Mouse (Mus musculus) activated CD4-positive, CD25-positive, alpha-beta regulatory T cell, adult 4 months (primary cell): ENCODE results near the gene Slc36a3. TPM values are rescaled to one million over a fixed set of nuclear protein-coding genes. Genes with fewer than 3 reads are reported as not detected.
A peak's percentile ranks its signal among the peaks of the same experiment; 100 is the strongest.
"Not testable (repeated sequence)": the region's sequence is repeated elsewhere in the genome, so short reads cannot be mapped to it uniquely, and the experiment has no call there.

Experiments used
- ATAC-seq: one replicate; pipeline ENCODE4 v1.8.0; 2017
- polyA plus RNA-seq, 2 experiments: library from polyadenylated mRNA; unstranded; fragments of 100-300 nt; shearing (Covaris generic); gene quantifications; one replicate each; pipeline ENCODE4 v1.2.1; 2017

The Slc36a3 gene
- polyA plus RNA-seq, 2 experiments from 2014 or later = 0.36 to 1.2 TPM

- no peak for ATAC-seq
These were observed 7.5 kb downstream of the Slc36a3 start for GRCm38 (mm10) chr11:55144011-55144410.

- no peak for ATAC-seq
These were observed 10.0 kb downstream of the Slc36a3 start for GRCm38 (mm10) chr11:55141502-55141901.

GRCm38 (mm10) chr11:55137646-55138045 lies 13.9 kb downstream of the Slc36a3 start:
- no peak for ATAC-seq

GRCm38 (mm10) chr11:55136770-55137547 lies 14.5 kb downstream of the Slc36a3 start:
- ATAC-seq = peak; percentile 87

- ATAC-seq = no peak
These were observed 16.6 kb downstream of the Slc36a3 start for GRCm38 (mm10) chr11:55134871-55135270.

GRCm38 (mm10) chr11:55134407-55134806 lies 17.1 kb downstream of the Slc36a3 start:
- ATAC-seq = no peak

GRCm38 (mm10) chr11:55133204-55133603 lies 18.3 kb downstream of the Slc36a3 start:
- no peak for ATAC-seq

- ATAC-seq = peak; percentile 44
These were observed 19.6 kb downstream of the Slc36a3 start for GRCm38 (mm10) chr11:55131946-55132345.

GRCm38 (mm10) chr11:55131077-55131742 lies 20.3 kb downstream of the Slc36a3 start:
- ATAC-seq = peak; percentile 75

- ATAC-seq = no peak
These were observed 23.1 kb downstream of the Slc36a3 start for GRCm38 (mm10) chr11:55128411-55128810.

- no peak for ATAC-seq
These were observed 23.6 kb downstream of the Slc36a3 start for GRCm38 (mm10) chr11:55127937-55128336.

- no peak for ATAC-seq
These were observed 24.8 kb downstream of the Slc36a3 start for GRCm38 (mm10) chr11:55126663-55127062.

- no peak for ATAC-seq
These were observed 30.1 kb downstream of the Slc36a3 start for GRCm38 (mm10) chr11:55121430-55121829.

- peak; percentile 80 for ATAC-seq
These were observed 30.7 kb downstream of the Slc36a3 start for GRCm38 (mm10) chr11:55120821-55121271.

- ATAC-seq = no peak
These were observed 31.2 kb downstream of the Slc36a3 start for GRCm38 (mm10) chr11:55120279-55120678.

- no peak for ATAC-seq
These were observed 34.5 kb downstream of the Slc36a3 start for GRCm38 (mm10) chr11:55117031-55117430.

- ATAC-seq = no peak
These were observed 35.5 kb downstream of the Slc36a3 start for GRCm38 (mm10) chr11:55116004-55116403.

GRCm38 (mm10) chr11:55114291-55114690 lies 37.2 kb downstream of the Slc36a3 start:
- no peak for ATAC-seq

- not testable (repeated sequence) for ATAC-seq
These were observed 37.7 kb downstream of the Slc36a3 start for GRCm38 (mm10) chr11:55113861-55114250.

GRCm38 (mm10) chr11:55113209-55113860 lies 38.2 kb downstream of the Slc36a3 start:
- peak; percentile 28 for ATAC-seq

GRCm38 (mm10) chr11:55110566-55111169 lies 40.8 kb downstream of the Slc36a3 start:
- ATAC-seq = no peak

- ATAC-seq = no peak
These were observed 41.8 kb downstream of the Slc36a3 start for GRCm38 (mm10) chr11:55109521-55110300.
